Comparison of ENCODE assay signal across 10 mouse cellular contexts in the genomic region with DNA sequence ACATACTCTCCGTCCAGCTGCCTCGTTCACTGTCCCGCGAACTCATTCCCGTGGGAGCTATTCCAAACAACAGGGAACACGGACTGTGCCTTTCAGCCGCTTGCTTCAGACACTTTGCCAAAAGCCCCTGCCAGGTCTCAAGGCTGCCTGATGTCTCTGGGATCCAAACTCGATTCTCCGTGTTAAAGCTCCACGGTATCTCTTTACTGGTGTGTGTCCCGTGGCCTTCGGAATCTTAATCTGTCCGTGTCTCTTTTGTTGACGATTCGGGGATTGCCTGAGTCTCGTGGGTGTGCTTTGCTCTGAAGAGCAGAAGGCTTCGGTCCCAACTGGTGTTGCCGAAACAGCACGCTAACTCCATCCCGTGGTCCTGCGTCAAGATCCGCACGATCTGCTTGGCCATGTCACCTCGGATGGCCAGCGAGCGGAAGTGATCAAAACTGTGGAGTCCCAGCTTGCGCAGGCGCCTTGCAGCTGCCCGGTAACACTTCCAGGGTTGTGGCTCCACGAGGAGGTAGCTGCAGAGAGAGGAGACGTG. TPM values are rescaled to one million over a fixed set of nuclear protein-coding genes. Genes with fewer than 3 reads are reported as not detected.
A peak's percentile ranks its signal among the peaks of the same experiment; 100 is the strongest.
DNase-seq lines count a peak whose midpoint lies in the region; ATAC-seq and TF ChIP-seq lines count a peak whose summit lies in the region.
"Had no signal": no experiment of that assay in that cellular context is flagged by ENCODE, and none has a peak within 500 bp of the region (broad histone marks: within the 10 kb centered on the region; RNA-seq: fewer than 3 reads in every experiment).

No protein-coding gene starts in this region.

- peaks cover 4% of the 10 kb centered on the region; the same call in 1 of the 2 replicates for H3K36me3 ChIP-seq in heart, embryonic 11.5 days (ENCODE audit: control insufficient read depth, insufficient read depth, low read length)
- no peaks in the 10 kb centered on the region for H3K36me3 ChIP-seq in ES-E14 (ENCODE audit: control insufficient read depth, insufficient read depth, low read length, poor library complexity, severe bottlenecking)

- no peak overlapping the region for H3K9ac ChIP-seq in heart, embryonic 11.5 days (ENCODE audit: low read depth, low read length)
- H3K9ac ChIP-seq in ES-E14 (ENCODE audit: insufficient read depth, low read depth, low read length, poor library complexity, severe bottlenecking), result peak overlapping the region; percentile 49
- H3K9ac ChIP-seq: liver, embryonic 14.5 days had no signal

- WGBS in heart, embryonic 11.5 days (ENCODE audit: insufficient replicate concordance), result 85% methylated on average over 31 of the region's 31 CpGs

- H3K27me3 ChIP-seq in heart, embryonic 11.5 days (ENCODE audit: control insufficient read depth, insufficient read depth, low read length), result no peaks in the 10 kb centered on the region

- no peak overlapping the region for H3K4me2 ChIP-seq in heart, embryonic 11.5 days

- peak; percentile 74 to 76 for DNase-seq in heart, adult 18-20 months
- DNase-seq in ES-E14 (ENCODE audit: low read depth, low spot score), result no peak
- DNase-seq in cerebellum, postnatal 36 days, result peak; percentile 77
- DNase-seq in heart, postnatal 14 days, result peak; percentile 49 to 53
- no peak for DNase-seq in frontal cortex, adult 2 months (ENCODE audit: extremely low spot score in 1 of 2, low spot score in 1 of 2)
- DNase-seq in spleen, adult 12 weeks (ENCODE audit: low spot score), result no peak
- no peak for DNase-seq in embryo, embryonic 10 days (ENCODE audit: low spot score)

- H3K27ac ChIP-seq in heart, embryonic 11.5 days (ENCODE audit: low read depth, low read length), result no peak overlapping the region
- H3K27ac ChIP-seq in ES-E14 (ENCODE audit: insufficient read depth, low read depth, low read length, poor library complexity, severe bottlenecking), result peak overlapping the region; percentile 19; the same call in 1 of the 2 replicates
- H3K27ac ChIP-seq: liver, embryonic 14.5 days had no signal

- intact Hi-C loops in heart, postnatal 14 days (cut with DNase I), result no loop called here

- no peak overlapping the region for H3K4me3 ChIP-seq in heart, embryonic 11.5 days (ENCODE audit: low read depth, low read length)
- peak overlapping the region; percentile 29 to 34 for H3K4me3 ChIP-seq in ES-E14 (ENCODE audit: insufficient read depth in 1 of 2, low read depth in 1 of 2, low read length in 2 of 2, poor library complexity in 1 of 2, severe bottlenecking in 1 of 2)

- no peaks in the 10 kb centered on the region for H3K9me3 ChIP-seq in heart, embryonic 11.5 days (replicated peaks; ENCODE audit: control insufficient read depth, low read length)
- H3K9me3 ChIP-seq in ES-E14 (ENCODE audit: control insufficient read depth, insufficient read depth, low read depth, low read length), result no peaks in the 10 kb centered on the region

- no peak for ATAC-seq in heart, embryonic 11.5 days (replicated peaks; ENCODE audit: insufficient number of reproducible peaks, low FRiP score, low TSS enrichment)
- ATAC-seq: midbrain, embryonic 16.5 days had no signal

- H3K4me1 ChIP-seq in heart, embryonic 11.5 days (ENCODE audit: control insufficient read depth, insufficient read depth, low read length), result no peaks in the 10 kb centered on the region; the same call in 1 of the 2 replicates
- peaks cover 6 to 8% of the 10 kb centered on the region in 2 experiments for H3K4me1 ChIP-seq in ES-E14 (ENCODE audit: control insufficient read depth in 2 of 2, insufficient read depth in 2 of 2, low read length in 2 of 2, poor library complexity in 1 of 2)

- in situ Hi-C loops in ES-E14 (cut with MboI; ENCODE audit: low sequenced_read_pairs in 2 of 2, unreplicated experiment in 2 of 2), result no loop called here

TF ChIP-seq in ES-E14, 5 proteins besides CTCF, POLR2A, EP300 and RAD21:
- TF ChIP-seq MAFK (IDR thresholded peaks at IDR 0.05; ENCODE audit: insufficient read depth, low read depth, low read length), result no peak
- no peak for TF ChIP-seq HCFC1 (IDR thresholded peaks at IDR 0.05; ENCODE audit: borderline replicate concordance, insufficient read depth, low read length)
- no peak for TF ChIP-seq ZNF384 (IDR thresholded peaks at IDR 0.05; ENCODE audit: low read depth, low read length)
- no peak for TF ChIP-seq CHD2 (IDR thresholded peaks at IDR 0.05; ENCODE audit: low read depth, low read length)
- no peak for TF ChIP-seq ZC3H11A (IDR thresholded peaks at IDR 0.05; ENCODE audit: borderline replicate concordance, low read depth, low read length)
TF ChIP-seq in ES-E14: peak in this region for 0.

RNA-seq across cellular contexts. Expression of gene Bcdin3d, which starts 4.2 kb away (rescaled TPM):
- total RNA-seq in heart, adult 18-20 months (2021), result 1 to 10 TPM; 3.7 to 3.9 TPM
- 11.9 TPM in 2 replicates for polyA plus RNA-seq in heart, embryonic 11.5 days (2014; fragmentation: Nextera tagmentation; extraction: Ambion mirVana)
- total RNA-seq in ES-E14 (2012; rRNA removed), result 36.1 and 47.5 TPM in 2 replicates
- 1 to 10 TPM; 3.9 to 4.9 TPM for total RNA-seq in heart, postnatal 14 days (2021)
- polyA plus RNA-seq in frontal cortex, adult 2 months (2012; rRNA removed), result 5.7 and 6.8 TPM in 2 replicates

RNA-seq across cellular contexts. Expression of gene Nckap5l, which starts 12.7 kb away (rescaled TPM):
- 1 to 10 TPM; 2.5 to 3.8 TPM for total RNA-seq in heart, adult 18-20 months (2021)
- polyA plus RNA-seq in heart, embryonic 11.5 days (2014; fragmentation: Nextera tagmentation; extraction: Ambion mirVana), result 9.0 and 9.1 TPM in 2 replicates
- 5.9 and 6.3 TPM in 2 replicates for total RNA-seq in ES-E14 (2012; rRNA removed)
- total RNA-seq in heart, postnatal 14 days (2021), result 10 to 100 TPM; 11.2 to 13.6 TPM
- polyA plus RNA-seq in frontal cortex, adult 2 months (2012; rRNA removed), result 14.4 and 14.6 TPM in 2 replicates

RNA-seq across cellular contexts. Expression of gene Faim2, which starts 57.7 kb away (rescaled TPM):
- under 1 TPM; 0.22 to 0.28 TPM for total RNA-seq in heart, adult 18-20 months (2021)
- 0.40 and 0.51 TPM in 2 replicates for polyA plus RNA-seq in heart, embryonic 11.5 days (2014; fragmentation: Nextera tagmentation; extraction: Ambion mirVana)
- 0.69 and 0.89 TPM in 2 replicates for total RNA-seq in ES-E14 (2012; rRNA removed)
- total RNA-seq in heart, postnatal 14 days (2021), result under 1 TPM; 0.12 to 0.74 TPM
- 161 and 168 TPM in 2 replicates for polyA plus RNA-seq in frontal cortex, adult 2 months (2012; rRNA removed)
- polyA plus RNA-seq: liver, embryonic 14.5 days had no signal

Comparison
In these comparisons a context has a peak if more than half of its experiments do, and no peak if none do; other contexts are left out.
1. DNase-seq: peak in heart, adult 18-20 months (2 of 2), cerebellum, postnatal 36 days (2 of 2) and heart, postnatal 14 days (2 of 2); none in ES-E14 (single experiment), frontal cortex, adult 2 months (0 of 2), spleen, adult 12 weeks (single experiment) and embryo, embryonic 10 days (single experiment).